Mouse (Mus musculus): Measurements from ENCODE around the gene Arhgap40.
A peak's percentile ranks its signal among the peaks of the same experiment; 100 is the strongest.

Arhgap40 gene

GRCm38 (mm10) chr2:158550067-158550466, 37.5 kb downstream of the Arhgap40 start:
- DNase-seq (ENCODE audit: low spot score in 2 of 2), result peak in 1 of 2 experiments; percentile 78

- no peak for DNase-seq (ENCODE audit: low spot score in 2 of 2)
These were observed 41.8 kb downstream of the Arhgap40 start for GRCm38 (mm10) chr2:158554366-158554765.

GRCm38 (mm10) chr2:158555252-158555651, 42.7 kb downstream of the Arhgap40 start:
- DNase-seq (ENCODE audit: low spot score in 2 of 2), result no peak

- DNase-seq (ENCODE audit: low spot score in 2 of 2), result no peak
These were observed 43.2 kb downstream of the Arhgap40 start for GRCm38 (mm10) chr2:158555812-158556211.

GRCm38 (mm10) chr2:158556225-158556624, 43.6 kb downstream of the Arhgap40 start:
- peak in 1 of 2 experiments; percentile 79 for DNase-seq (ENCODE audit: low spot score in 2 of 2)

- DNase-seq (ENCODE audit: low spot score in 2 of 2), result peak; percentile 63 to 74
These were observed 44.2 kb downstream of the Arhgap40 start for GRCm38 (mm10) chr2:158556750-158557149.

GRCm38 (mm10) chr2:158559945-158560344, 47.3 kb downstream of the Arhgap40 start:
- no peak for DNase-seq (ENCODE audit: low spot score in 2 of 2)

GRCm38 (mm10) chr2:158560801-158561200, 48.2 kb downstream of the Arhgap40 start:
- no peak for DNase-seq (ENCODE audit: low spot score in 2 of 2)

GRCm38 (mm10) chr2:158561371-158562144, 49.0 kb downstream of the Arhgap40 start:
- DNase-seq (ENCODE audit: low spot score in 2 of 2), result no peak

- DNase-seq (ENCODE audit: low spot score in 2 of 2), result no peak
These were observed 58.0 kb downstream of the Arhgap40 start for GRCm38 (mm10) chr2:158570421-158571081.

GRCm38 (mm10) chr2:158579979-158580378, 67.4 kb downstream of the Arhgap40 start:
- DNase-seq (ENCODE audit: low spot score in 2 of 2), result no peak

GRCm38 (mm10) chr2:158584621-158585358, 72.2 kb downstream of the Arhgap40 start:
- DNase-seq (ENCODE audit: low spot score in 2 of 2), result no peak

GRCm38 (mm10) chr2:158588524-158589271, 76.1 kb downstream of the Arhgap40 start:
- no peak for DNase-seq (ENCODE audit: low spot score in 2 of 2)

- no peak for DNase-seq (ENCODE audit: low spot score in 2 of 2)
These were observed 77.9 kb downstream of the Arhgap40 start for GRCm38 (mm10) chr2:158590495-158590894.

- no peak for DNase-seq (ENCODE audit: low spot score in 2 of 2)
These were observed 78.7 kb downstream of the Arhgap40 start for GRCm38 (mm10) chr2:158591286-158591685.

GRCm38 (mm10) chr2:158593371-158593770, 80.8 kb downstream of the Arhgap40 start:
- DNase-seq (ENCODE audit: low spot score in 2 of 2), result no peak

- DNase-seq (ENCODE audit: low spot score in 2 of 2), result peak in 1 of 2 experiments; percentile 35
These were observed 82.5 kb downstream of the Arhgap40 start for GRCm38 (mm10) chr2:158595103-158595502.

GRCm38 (mm10) chr2:158595577-158595976, 83.0 kb downstream of the Arhgap40 start:
- DNase-seq (ENCODE audit: low spot score in 2 of 2), result no peak

- DNase-seq (ENCODE audit: low spot score in 2 of 2), result no peak
These were observed 84.2 kb downstream of the Arhgap40 start for GRCm38 (mm10) chr2:158596803-158597202.

Data from frontal cortex, postnatal 10 days (tissue).